Mouse (Mus musculus): ENCODE data around the gene Mars.

DNA sequence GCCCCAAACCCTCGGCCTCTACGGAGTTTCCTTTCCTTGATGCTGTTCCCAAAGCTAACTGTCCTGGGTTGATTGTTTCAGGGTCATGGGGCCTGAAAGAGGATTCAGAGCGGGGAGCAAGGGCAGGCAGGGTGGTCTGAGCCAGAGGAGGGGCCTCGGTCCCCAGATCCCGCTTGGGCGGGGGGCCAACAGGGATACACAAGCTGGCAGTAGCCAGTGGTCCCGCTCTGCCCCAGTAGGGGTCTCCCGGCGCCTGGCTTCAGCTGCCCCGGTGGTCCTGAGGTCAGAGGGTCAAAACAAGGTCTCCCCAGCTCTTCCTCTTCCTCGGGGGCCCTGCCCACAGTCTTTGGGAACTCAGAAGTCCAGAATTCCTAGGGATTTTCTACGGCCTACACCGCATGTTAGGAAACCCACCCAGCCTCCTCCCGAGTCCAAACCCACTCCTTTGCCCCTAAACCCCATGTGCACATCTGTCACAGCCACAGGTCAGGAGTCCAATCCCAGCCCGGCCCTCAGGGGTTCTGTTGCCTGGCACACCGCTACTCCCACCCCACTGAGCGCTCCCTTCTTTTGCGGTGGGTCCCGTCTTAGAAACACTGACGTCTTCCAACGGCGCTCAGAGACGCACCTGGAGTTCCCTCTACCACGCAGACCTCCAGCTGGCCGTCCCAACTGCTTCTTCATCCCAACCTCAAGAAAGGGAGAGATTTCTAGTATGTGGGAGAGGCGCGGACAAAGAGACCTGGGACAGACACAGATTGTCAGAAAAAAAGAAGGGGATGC is 29.2 kb upstream of the Mars start:
- TF ChIP-seq CTCF (IDR thresholded peaks at IDR 0.05; ENCODE audit: control insufficient read depth, insufficient read depth, low read length) (no peak), POLR2A (IDR thresholded peaks at IDR 0.05; ENCODE audit: borderline replicate concordance, control insufficient read depth, low read depth, low read length) (no peak)
